Mouse (Mus musculus) thymus, postnatal 36 days (tissue): ENCODE results near the gene Rpl10a.

Experiments
- DNase-seq, 2 experiments: peaks; one replicate each; pipeline ENCODE4 v3.0.0; 2022; ENCODE audit warnings: mixed read lengths in 2 of 2

Gene Rpl10a

DNA sequence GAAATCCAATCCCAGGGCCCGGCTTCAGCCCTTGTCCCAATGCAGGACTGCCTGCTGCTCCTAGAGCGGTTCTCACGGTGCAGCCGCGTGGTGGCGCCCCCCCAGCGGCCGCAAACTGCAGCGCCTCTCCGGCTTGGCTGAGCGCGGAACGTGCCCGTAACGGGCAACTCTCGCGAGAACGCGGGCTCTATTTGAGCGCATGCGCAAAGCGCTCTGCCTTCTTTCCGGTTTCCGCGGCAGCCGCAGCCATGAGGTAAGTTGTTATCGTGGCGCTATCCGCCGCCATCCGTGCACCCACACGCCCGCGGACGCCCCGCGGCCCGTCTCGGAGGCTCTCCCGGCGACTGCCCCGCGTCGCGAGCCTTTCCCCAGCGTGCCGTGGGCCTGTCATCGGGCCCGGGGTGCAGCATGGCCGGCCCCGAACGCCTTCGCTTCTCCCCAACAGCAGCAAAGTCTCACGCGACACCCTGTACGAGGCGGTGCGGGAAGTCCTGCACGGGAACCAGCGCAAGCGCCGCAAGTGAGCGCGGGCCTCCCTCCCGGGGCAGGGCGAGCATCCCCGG is at the start of gene Rpl10a:
Rpl10a (plus strand) TSS at position 106 of the 563 bp plus-strand sequence.
- DNase-seq: peak; percentile 97 to 99

- DNase-seq: no peak
Measured at GRCm38 (mm10) chr17:28279236-28279635, 49.0 kb upstream of the Rpl10a start.

- no peak for DNase-seq
Measured at GRCm38 (mm10) chr17:28279780-28280422, 48.4 kb upstream of the Rpl10a start.

DNA sequence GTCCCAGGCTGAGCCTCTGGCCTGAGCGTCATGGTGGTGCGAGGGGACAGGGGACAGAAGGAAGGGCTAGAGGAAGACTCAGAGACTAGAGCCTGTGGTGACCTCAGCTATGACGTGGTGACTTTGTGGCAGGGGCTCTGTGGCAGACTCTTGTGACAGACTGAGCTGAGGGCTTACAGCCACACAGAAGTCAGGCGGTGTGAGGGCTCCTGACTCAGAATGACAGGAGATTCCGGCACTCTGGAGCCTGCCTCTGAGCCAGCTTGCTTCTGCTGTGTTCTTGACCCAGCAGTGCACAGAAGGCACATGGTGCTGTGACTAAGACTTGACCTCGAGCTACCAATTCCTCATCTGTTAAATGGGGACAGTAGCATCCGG is 47.9 kb upstream of the Rpl10a start:
- no peak for DNase-seq

DNA sequence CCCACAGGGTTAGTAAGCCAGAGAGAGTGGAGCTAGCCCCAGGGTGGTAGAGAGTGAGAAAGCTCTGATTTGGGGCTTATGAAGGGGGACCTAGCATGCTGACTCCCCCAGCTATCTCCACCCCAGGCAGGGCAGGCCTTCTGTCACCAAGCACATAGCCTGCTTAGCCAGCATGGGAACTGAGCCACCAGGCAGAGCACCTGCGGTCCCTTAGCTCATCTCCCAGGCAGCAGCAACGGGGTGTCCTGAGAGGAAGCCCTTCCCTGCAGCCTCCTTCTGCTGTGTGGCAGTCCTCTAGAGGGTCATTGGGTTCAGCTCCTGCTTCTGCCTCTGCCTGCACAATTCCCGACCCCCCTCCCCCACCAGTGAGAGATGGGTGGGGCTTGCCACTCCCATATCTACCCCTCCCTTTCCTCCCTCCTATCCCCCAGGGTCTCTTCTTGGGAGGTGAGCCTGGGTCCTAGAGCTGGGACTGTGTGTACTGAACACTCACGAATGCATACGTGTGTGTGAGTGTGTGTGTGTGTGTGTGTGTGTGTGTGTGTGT is 47.4 kb upstream of the Rpl10a start:
- no peak for DNase-seq

DNA sequence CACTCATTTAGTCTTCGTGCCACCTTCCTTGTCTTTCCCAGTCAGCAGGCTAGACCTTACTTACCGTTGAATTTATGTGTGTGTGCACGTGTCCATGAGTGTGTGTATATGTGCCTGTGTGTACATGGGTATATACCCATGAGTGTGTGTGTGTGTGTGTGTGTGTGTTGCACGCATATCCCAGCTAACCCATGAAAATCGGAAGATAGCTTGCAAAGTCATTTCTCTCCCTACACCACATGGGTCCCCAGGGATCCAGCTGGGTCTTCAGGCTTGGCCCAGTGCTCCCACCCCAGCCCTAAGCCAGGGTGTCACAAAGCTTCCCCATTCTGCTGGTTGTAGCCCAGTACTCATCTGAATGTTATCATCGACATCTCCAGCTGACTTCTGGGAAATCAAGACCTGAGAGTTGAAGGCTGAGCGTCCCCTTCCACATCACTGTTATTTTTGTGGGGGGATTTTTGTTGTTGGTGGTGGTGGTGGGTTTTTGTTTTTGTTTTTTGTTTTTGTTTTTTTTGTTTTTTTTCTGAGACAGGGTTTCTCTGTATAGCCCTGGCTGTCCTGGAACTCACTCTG is 46.3 kb upstream of the Rpl10a start:
- no peak for DNase-seq

DNA sequence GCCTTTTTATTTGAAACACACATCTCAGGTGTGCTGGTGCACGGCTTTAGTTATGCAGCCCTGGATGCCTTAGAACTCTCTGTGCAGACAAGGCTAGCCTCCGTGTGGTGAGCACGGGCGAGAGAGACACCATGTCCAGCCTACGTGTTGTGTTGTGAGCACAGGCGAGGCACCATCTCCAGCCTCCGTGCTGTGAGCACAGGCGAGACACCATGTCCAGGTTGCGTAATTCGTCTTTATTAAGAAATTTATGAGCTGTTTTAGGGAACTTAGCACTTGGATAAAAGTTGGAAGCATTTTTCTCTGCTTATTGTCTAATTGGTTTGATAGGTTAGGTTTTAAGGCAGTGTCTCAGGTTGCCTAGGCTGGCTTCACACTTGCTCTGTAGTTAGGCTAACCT is 45.1 kb upstream of the Rpl10a start:
- DNase-seq: no peak

- DNase-seq: no peak
Measured at GRCm38 (mm10) chr17:28286133-28286532, 42.1 kb upstream of the Rpl10a start.

- DNase-seq: no peak
Measured at GRCm38 (mm10) chr17:28286964-28287363, 41.3 kb upstream of the Rpl10a start.

DNA sequence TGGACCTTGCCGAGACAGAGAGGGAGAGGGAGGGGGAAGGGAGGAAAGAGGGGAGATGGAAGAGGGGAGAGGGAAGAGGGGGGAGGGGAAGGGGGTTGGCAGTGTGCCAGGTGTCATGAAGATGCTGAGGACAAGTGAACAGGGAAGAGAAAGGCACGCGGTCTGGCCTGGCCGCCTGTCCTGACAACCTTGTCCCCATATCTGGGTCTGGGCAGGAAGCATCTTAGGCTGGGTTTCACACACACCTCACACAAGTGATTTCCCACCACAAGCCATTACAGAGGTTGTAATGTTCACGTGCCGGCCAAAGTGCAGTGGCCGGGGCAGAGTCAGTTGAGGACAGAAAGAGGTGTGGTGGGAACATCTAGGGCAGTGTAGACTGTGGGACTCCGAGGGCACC is 40.7 kb upstream of the Rpl10a start:
- DNase-seq: no peak

DNA sequence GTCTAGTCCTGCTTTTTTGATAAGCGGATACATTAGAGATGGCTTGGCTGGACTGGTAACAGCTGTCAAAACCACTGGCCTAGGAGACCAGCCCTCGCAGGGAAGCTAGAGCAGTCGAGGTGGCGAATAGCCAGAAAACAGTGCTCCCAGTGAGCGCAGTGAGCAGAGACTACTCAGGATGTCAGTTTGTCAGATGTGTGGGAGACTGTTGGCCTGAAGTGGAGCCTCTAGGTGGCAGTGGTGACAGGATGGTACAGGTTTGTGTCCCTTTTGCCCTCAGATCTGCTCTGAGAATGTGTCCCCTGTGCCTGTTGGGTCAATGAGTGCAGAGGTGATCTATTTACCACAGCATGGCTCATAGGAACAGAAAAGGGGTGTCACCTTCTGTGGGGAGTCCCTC is 40.3 kb upstream of the Rpl10a start:
- peak; percentile 55 to 61 for DNase-seq

- DNase-seq: no peak
Measured at GRCm38 (mm10) chr17:28290262-28290661, 38.0 kb upstream of the Rpl10a start.

DNA sequence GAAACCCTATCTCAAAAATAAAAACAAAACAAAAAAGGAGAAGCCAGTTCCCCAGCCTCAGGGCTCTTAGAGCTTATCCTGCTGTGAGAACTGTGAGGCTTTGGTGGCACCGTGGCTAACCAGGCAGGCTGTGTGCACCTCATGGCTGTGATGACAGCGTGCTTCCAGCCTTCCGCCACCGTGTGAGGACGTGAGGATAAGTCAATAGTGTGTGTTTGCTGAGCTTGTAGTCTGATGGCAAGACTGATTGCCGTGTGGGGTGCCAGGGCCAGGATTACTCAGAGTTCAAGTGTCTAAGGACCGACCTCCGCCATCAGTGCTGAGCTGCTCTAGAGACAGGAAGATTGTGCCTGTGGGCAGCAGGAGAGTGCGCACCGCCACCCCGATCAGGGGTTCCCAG is 37.6 kb upstream of the Rpl10a start:
- no peak for DNase-seq

DNA sequence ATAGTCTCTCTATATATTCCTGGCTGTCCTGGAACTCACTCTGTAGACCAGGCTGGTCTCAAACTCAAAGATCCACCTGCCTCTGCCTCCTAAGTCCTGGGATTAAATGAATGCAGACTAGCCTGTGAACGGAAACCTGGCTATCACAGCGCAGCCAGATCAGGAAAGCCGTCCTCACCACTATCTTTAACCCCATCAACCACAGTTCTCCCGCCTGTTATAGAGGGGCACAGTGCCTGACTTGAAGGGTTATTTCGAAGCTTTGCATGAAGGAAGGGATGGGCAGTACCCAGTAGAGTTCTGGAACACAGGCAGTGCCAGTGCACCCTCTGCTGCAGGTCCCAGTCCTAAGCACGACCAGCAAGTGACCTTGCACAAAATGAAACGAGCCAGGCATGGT is 36.9 kb upstream of the Rpl10a start:
- DNase-seq: no peak

DNA sequence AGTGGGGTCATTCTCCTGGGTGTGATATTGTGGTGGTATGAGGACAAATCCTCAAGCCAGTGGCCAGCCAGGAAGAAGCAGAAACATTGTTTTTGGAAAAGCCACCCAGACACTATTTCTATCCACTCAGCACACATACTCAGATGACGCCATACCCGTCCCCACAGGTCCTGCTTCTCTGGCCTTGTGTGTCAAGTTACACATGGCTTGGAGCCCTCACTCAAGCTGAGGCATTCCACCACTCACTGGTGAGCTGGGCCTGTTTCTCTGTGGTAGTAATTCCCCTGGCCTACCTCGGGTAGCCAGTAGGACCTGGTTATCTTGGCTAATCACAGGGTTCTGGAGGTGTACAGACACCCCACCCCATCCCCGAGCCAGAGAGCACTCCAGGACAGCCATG is 34.6 kb upstream of the Rpl10a start:
- no peak for DNase-seq

DNA sequence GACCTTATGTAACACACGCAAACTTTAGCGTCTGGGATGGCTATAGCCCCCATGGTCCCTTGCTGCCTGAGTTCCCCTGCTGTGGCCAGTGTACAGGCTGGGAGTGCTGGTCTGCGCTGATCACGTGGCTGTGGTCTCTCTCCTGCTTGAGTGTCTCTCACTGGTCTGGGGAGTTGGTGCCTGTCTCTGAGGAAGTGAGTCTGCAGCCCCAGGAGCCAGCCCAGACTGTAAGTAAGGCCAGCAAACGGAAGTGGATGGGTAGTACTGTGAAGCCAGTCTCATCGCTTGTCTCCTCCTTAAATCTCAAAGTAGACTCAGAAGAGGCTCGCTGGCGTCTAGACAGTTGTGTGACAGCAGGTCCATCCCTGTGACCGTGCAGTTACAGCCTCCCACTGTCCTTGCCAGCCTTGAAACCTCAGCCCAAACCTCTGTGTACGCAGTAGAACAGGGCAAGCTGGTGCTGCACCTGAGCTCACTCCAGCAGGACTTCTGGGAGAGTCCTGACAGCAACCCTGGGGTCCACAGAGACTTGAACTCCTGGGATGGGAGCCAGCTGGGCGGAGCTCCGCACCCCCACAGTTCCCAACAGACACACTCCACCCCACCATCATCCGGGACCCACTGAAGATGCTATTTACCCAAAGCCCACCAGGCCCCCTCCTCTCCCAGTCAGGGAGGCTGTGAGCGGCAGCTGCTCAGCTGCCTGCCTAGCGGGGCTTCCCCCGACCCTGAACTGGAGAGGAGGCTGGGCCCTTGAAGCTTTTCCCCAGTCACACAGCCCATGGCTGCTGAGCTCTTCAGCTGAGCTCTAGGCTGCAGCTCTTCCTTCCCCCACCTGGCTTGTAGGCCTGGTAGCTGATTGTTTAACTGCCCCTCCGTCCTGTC is 33.6 kb upstream of the Rpl10a start:
- DNase-seq: no peak

DNA sequence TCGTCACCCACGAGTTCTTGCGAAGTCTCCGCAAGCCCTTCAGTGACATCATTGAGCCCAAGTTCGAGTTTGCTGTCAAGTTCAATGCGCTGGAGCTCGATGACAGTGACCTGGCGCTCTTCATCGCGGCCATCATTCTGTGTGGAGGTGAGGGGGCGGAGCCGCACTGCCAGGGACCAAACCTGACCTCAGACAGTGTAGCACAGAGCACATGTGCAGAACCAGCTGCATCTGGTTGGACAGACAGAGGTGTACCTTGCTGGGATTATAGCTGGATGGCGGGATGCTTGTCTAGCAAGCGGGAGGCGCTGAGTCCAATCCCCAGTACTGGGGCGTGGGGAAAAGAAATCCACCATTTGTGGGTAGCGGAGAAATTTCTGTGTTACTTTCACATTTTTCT is 29.4 kb upstream of the Rpl10a start:
- no peak for DNase-seq

- DNase-seq: no peak
Measured at GRCm38 (mm10) chr17:28299669-28300320, 28.5 kb upstream of the Rpl10a start.

- DNase-seq: no peak
Measured at GRCm38 (mm10) chr17:28300323-28300722, 27.9 kb upstream of the Rpl10a start.

- no peak for DNase-seq
Measured at GRCm38 (mm10) chr17:28300850-28301249, 27.4 kb upstream of the Rpl10a start.

DNA sequence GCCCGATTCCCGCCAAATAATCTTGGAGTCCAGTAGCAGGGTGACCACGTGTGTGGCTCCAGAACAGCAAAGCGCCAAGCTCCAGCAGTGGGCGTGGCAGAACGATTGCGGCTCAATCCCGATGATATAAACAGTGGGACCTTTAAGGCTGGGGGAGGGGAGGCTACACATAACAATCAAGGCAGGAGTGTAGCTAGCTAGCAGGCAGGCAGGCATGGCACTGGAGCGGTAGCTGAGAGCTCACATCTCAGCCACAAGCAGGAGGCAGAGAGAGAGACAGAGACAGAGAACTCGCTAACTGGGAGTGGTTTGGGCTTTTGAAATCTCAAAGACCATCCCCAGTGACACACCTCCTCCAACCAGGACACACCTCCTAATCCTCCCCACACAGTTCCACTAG is 23.1 kb upstream of the Rpl10a start:
- no peak for DNase-seq

GRCm38 (mm10) chr17:28308297-28309195 is 19.7 kb upstream of the Rpl10a start:
- peak; percentile 84 to 89 for DNase-seq
